Comparison of ENCODE assay signal across 10 mouse cellular contexts in the genomic region with DNA sequence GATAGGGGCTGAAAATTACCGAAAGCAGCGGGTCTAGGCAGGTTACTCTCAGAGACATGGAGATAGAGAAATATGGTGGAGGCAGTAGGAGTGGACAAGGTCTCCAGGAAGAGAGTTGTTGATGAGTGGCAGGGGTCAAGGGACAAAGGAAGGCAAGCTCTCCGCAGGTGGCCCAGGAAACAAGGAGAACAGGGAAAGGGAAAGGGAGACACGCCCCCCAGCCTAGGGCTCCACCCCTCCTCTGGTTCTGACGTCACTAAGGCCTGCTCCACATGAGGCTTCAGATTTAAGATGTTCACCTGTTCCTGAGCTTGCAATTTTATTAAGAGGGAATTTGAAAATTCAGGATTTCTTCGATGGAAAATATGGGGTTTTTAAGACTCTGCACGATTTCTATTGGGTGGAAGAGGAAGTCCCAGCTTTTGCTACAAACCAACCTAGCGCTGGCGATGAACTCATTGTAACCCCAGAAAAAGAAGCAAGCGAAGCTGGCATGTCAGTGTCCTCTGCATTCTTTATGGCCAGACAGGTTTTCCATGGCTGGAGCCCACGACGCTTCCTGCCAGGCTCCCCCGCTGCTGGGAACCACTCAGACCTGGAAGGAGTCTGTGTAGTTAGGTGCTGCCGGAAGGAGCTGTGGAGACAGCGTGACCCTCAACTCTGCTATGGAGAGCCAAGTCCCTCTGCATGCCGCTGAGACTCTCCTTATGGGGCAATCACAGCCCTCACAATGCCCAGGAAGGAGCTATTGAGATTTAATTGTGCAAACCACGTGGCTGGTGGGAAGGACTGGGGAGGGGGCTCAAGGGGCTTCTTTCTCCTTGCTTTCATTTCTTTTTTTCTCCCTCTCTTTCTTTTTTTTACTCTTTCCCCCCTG.
DNase-seq lines count a peak whose midpoint lies in the region; ATAC-seq and TF ChIP-seq lines count a peak whose summit lies in the region.
"Had no signal": no experiment of that assay in that cellular context is flagged by ENCODE, and none has a peak within 500 bp of the region (broad histone marks: within the 10 kb centered on the region; RNA-seq: fewer than 3 reads in every experiment).

No protein-coding gene starts in this region.

- H3K27ac ChIP-seq in kidney, postnatal 0 days = no peak overlapping the region
- no peak overlapping the region for H3K27ac ChIP-seq in embryonic facial prominence, embryonic 13.5 days
- H3K27ac ChIP-seq in limb, embryonic 12.5 days = no peak overlapping the region
- no peak overlapping the region for H3K27ac ChIP-seq in stomach, embryonic 14.5 days (ENCODE audit: low read length)
- H3K27ac ChIP-seq: liver, embryonic 14.5 days had no signal

- no peak overlapping the region for H3K4me3 ChIP-seq in kidney, postnatal 0 days (replicated peaks; ENCODE audit: low read depth, low read length)
- no peak overlapping the region for H3K4me3 ChIP-seq in embryonic facial prominence, embryonic 13.5 days
- no peak overlapping the region for H3K4me3 ChIP-seq in limb, embryonic 12.5 days (replicated peaks)
- no peak overlapping the region for H3K4me3 ChIP-seq in stomach, embryonic 14.5 days (ENCODE audit: low read depth, low read length)

- peak overlapping the region; percentile 24; the same call in 1 of the 2 replicates for H3K4me2 ChIP-seq in kidney, postnatal 0 days (ENCODE audit: low read length)
- H3K4me2 ChIP-seq in embryonic facial prominence, embryonic 13.5 days = peak overlapping the region; percentile 50
- H3K4me2 ChIP-seq in limb, embryonic 12.5 days = peak overlapping the region; percentile 35
- H3K4me2 ChIP-seq in stomach, embryonic 14.5 days (replicated peaks; ENCODE audit: low read depth, low read length) = 0 out of 2 replicates have a peak overlapping the region, but pooled peaks have one; percentile 5

- intact Hi-C loops in left cerebral cortex, postnatal 14 days (cut with DNase I) = no loop called here

- H3K27me3 ChIP-seq in kidney, postnatal 0 days (ENCODE audit: insufficient read depth, low read length) = no peaks in the 10 kb centered on the region
- no peaks in the 10 kb centered on the region for H3K27me3 ChIP-seq in embryonic facial prominence, embryonic 13.5 days
- H3K27me3 ChIP-seq in limb, embryonic 12.5 days = peaks cover 8% of the 10 kb centered on the region; the same call in 1 of the 2 replicates
- no peaks in the 10 kb centered on the region for H3K27me3 ChIP-seq in stomach, embryonic 14.5 days (ENCODE audit: control insufficient read depth, insufficient read depth, low read length)

- 31% methylated on average over 17 of the region's 17 CpGs for WGBS in kidney, postnatal 0 days
- 32% methylated on average over 17 of the region's 17 CpGs for WGBS in embryonic facial prominence, embryonic 13.5 days
- 36% methylated on average over 17 of the region's 17 CpGs for WGBS in limb, embryonic 12.5 days
- 44% methylated on average over 17 of the region's 17 CpGs for WGBS in stomach, embryonic 14.5 days

- H3K4me1 ChIP-seq in kidney, postnatal 0 days (replicated peaks; ENCODE audit: insufficient read depth, low read length) = peaks cover 7% of the 10 kb centered on the region; the same call in 1 of the 2 replicates
- peaks cover 18% of the 10 kb centered on the region for H3K4me1 ChIP-seq in embryonic facial prominence, embryonic 13.5 days
- H3K4me1 ChIP-seq in limb, embryonic 12.5 days (replicated peaks) = peaks cover 12% of the 10 kb centered on the region
- H3K4me1 ChIP-seq in stomach, embryonic 14.5 days (ENCODE audit: control insufficient read depth, insufficient read depth, low read length) = peaks cover 6% of the 10 kb centered on the region; the same call in 1 of the 2 replicates

- peak; percentile 71; the same call in 1 of the 2 replicates for ATAC-seq in kidney, postnatal 0 days (replicated peaks; ENCODE audit: low FRiP score, low read depth)
- no peak for ATAC-seq in embryonic facial prominence, embryonic 13.5 days (ENCODE audit: insufficient number of reproducible peaks, insufficient read depth, low FRiP score, low TSS enrichment, low read depth)
- no peak for ATAC-seq in limb, embryonic 12.5 days (ENCODE audit: insufficient number of reproducible peaks, insufficient read depth, low FRiP score, low TSS enrichment, low read depth)
- ATAC-seq in stomach, embryonic 14.5 days (ENCODE audit: insufficient number of reproducible peaks, insufficient read depth, low FRiP score, low read depth) = peak; percentile 48; the same call in 1 of the 2 replicates

- no peaks in the 10 kb centered on the region for H3K9me3 ChIP-seq in kidney, postnatal 0 days (replicated peaks; ENCODE audit: low read length)
- no peaks in the 10 kb centered on the region for H3K9me3 ChIP-seq in embryonic facial prominence, embryonic 13.5 days
- H3K9me3 ChIP-seq in limb, embryonic 12.5 days = no peaks in the 10 kb centered on the region
- H3K9me3 ChIP-seq in stomach, embryonic 14.5 days (ENCODE audit: control insufficient read depth, low read depth, low read length) = no peaks in the 10 kb centered on the region

- DNase-seq in kidney, postnatal 0 days (ENCODE audit: low spot score) = no peak
- no peak for DNase-seq in kidney, adult 8-10 months
- no peak for DNase-seq in left cerebral cortex, postnatal 14 days (ENCODE audit: low spot score in 2 of 2)
- DNase-seq in spleen, postnatal 14 days (ENCODE audit: low spot score in 2 of 2) = no peak
- DNase-seq in gastrocnemius, postnatal 25 days = no peak
- DNase-seq: cerebellum, adult 2 months had no signal

- no peak for TF ChIP-seq CTCF in kidney, postnatal 0 days (IDR thresholded peaks at IDR 0.05; ENCODE audit: low read depth)

- H3K36me3 ChIP-seq in kidney, postnatal 0 days (ENCODE audit: insufficient read depth, low read length) = no peaks in the 10 kb centered on the region
- H3K36me3 ChIP-seq in embryonic facial prominence, embryonic 13.5 days = no peaks in the 10 kb centered on the region
- no peaks in the 10 kb centered on the region for H3K36me3 ChIP-seq in limb, embryonic 12.5 days
- no peaks in the 10 kb centered on the region for H3K36me3 ChIP-seq in stomach, embryonic 14.5 days (ENCODE audit: control insufficient read depth, insufficient read depth, low read length)

- H3K9ac ChIP-seq in kidney, postnatal 0 days (ENCODE audit: low read depth, low read length) = no peak overlapping the region
- H3K9ac ChIP-seq in embryonic facial prominence, embryonic 13.5 days = peak overlapping the region; percentile 32; the same call in 1 of the 2 replicates
- H3K9ac ChIP-seq in limb, embryonic 12.5 days (replicated peaks) = no peak overlapping the region
- H3K9ac ChIP-seq in stomach, embryonic 14.5 days (replicated peaks; ENCODE audit: low read depth, low read length) = no peak overlapping the region
- H3K9ac ChIP-seq: liver, embryonic 14.5 days had no signal

Comparison
In these comparisons a context has a peak if more than half of its experiments do, and no peak if none do; other contexts are left out.
1. ATAC-seq: peak in kidney, postnatal 0 days (single experiment) and stomach, embryonic 14.5 days (single experiment); none in embryonic facial prominence, embryonic 13.5 days (single experiment) and limb, embryonic 12.5 days (single experiment).
2. Peak in every context shown above with its lines, with median percentiles within 50 percentile points of each other: H3K4me2 ChIP-seq.